15 mouse cellular contexts compared by ENCODE assay signal in genomic region chr12:112763176-112763575, GRCm38 (mm10). TPM values are rescaled to one million over a fixed set of nuclear protein-coding genes. Genes with fewer than 3 reads are reported as not detected.
"Had no signal": no experiment of that assay in that cellular context is flagged by ENCODE, and none has a peak within 500 bp of the region (broad histone marks: within the 10 kb centered on the region; RNA-seq: fewer than 3 reads in every experiment).

No protein-coding gene starts in this region.

- H3K4me1 ChIP-seq: limb, embryonic 15.5 days; liver, embryonic 12.5 days; midbrain, embryonic 15.5 days; neural tube, embryonic 12.5 days; stomach, embryonic 15.5 days had no signal

- H3K4me2 ChIP-seq: limb, embryonic 15.5 days; liver, embryonic 12.5 days; lung, embryonic 14.5 days; midbrain, embryonic 11.5 days; midbrain, embryonic 15.5 days; neural tube, embryonic 12.5 days; stomach, embryonic 15.5 days had no signal

- H3K9me3 ChIP-seq: limb, embryonic 15.5 days; liver, embryonic 12.5 days; megakaryocyte, embryonic 14.5 days; midbrain, embryonic 15.5 days; neural tube, embryonic 12.5 days; stomach, embryonic 15.5 days had no signal

- DNase-seq: kidney, adult 18-20 months; kidney, postnatal 4 days; lung, embryonic 14.5 days; lung, postnatal 10 days; spleen, adult 18-20 months had no signal

- H3K27ac ChIP-seq: layer of hippocampus, adult 2 months; limb, embryonic 15.5 days; liver, embryonic 12.5 days; midbrain, embryonic 15.5 days; neural tube, embryonic 12.5 days; stomach, embryonic 15.5 days had no signal

- ATAC-seq: liver, embryonic 12.5 days; midbrain, embryonic 15.5 days had no signal

- H3K36me3 ChIP-seq: limb, embryonic 15.5 days; liver, embryonic 12.5 days; midbrain, embryonic 15.5 days; neural tube, embryonic 12.5 days; stomach, embryonic 15.5 days had no signal

- H3K4me3 ChIP-seq: layer of hippocampus, adult 2 months; limb, embryonic 15.5 days; liver, embryonic 12.5 days; megakaryocyte, embryonic 14.5 days; midbrain, embryonic 15.5 days; neural tube, embryonic 12.5 days; stomach, embryonic 15.5 days had no signal

- H3K27me3 ChIP-seq: limb, embryonic 15.5 days; midbrain, embryonic 15.5 days; neural tube, embryonic 12.5 days; stomach, embryonic 15.5 days had no signal

- H3K9ac ChIP-seq: limb, embryonic 15.5 days; liver, embryonic 12.5 days; lung, embryonic 14.5 days; midbrain, embryonic 15.5 days; neural tube, embryonic 12.5 days; stomach, embryonic 15.5 days had no signal

RNA-seq across cellular contexts. Expression of gene Ahnak2, which starts 39.3 kb away (rescaled TPM):
- total RNA-seq: neutrophil, adult 5-6 weeks had no signal

RNA-seq across cellular contexts. Expression of gene Cep170b, which starts 42.9 kb away (rescaled TPM):
- total RNA-seq: monocyte, adult 5-6 weeks had no signal

RNA-seq across cellular contexts. Expression of gene Clba1, which starts 45.6 kb away (rescaled TPM):
- total RNA-seq: monocyte, adult 5-6 weeks had no signal
